Mouse (Mus musculus) G1E (cell line): ENCODE results near the gene Olfr798.

Experiments
- CTCF ChIP-seq: IDR thresholded peaks from 2 replicates; pipeline ENCODE4 v1.5.1; 2012; ENCODE audit warnings: low read depth, low read length, inconsistent platforms, mixed read lengths
- GATA1 ChIP-seq: IDR thresholded peaks from 2 replicates; pipeline ENCODE4 v1.6.1; 2012; ENCODE audit warnings: borderline replicate concordance, low read length, inconsistent platforms, mixed read lengths
- POLR2AphosphoS5 ChIP-seq: IDR thresholded peaks from 2 replicates; pipeline ENCODE4 v1.6.1; 2012; ENCODE audit warnings: low read depth, low read length, inconsistent platforms; ENCODE audit not compliant: insufficient replicate concordance
- TAL1 ChIP-seq: conservative IDR thresholded peaks from 2 replicates; pipeline ENCODE4 v1.6.1; 2012; ENCODE audit warnings: low read depth, low read length, inconsistent platforms, mixed read lengths

DNA sequence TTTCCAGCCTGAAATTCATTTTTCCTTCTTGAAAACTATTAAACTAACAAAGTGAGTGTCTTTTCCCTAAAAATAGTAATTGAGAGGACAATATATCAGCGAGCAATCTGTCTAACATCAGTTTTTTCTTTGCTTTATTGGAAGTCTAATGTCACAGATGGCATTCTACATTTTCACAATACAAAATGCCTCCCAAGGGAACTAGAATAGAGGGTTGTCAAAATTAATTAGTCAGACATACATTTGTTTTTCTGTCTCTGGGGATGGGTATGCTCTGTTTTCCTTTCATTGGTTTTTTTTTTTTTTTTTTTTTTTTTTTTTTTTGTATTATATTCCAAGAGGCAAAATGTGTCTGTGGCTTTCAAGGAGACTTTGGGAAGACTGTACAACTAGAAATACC is 50.7 kb downstream of the Olfr798 start:
- TF ChIP-seq CTCF, result no peak
- no peak for TF ChIP-seq GATA1
- no peak for TF ChIP-seq POLR2AphosphoS5
- TF ChIP-seq TAL1, result no peak
